Mouse (Mus musculus) lung, postnatal 14 days (tissue): Measurements from ENCODE around the gene Gch1.
A peak's percentile ranks its signal among the peaks of the same experiment; 100 is the strongest.
"Not testable (repeated sequence)": the region's sequence is repeated elsewhere in the genome, so short reads cannot be mapped to it uniquely, and the experiment has no call there.

Source experiments
- DNase-seq: peaks from one replicate; pipeline ENCODE4 v3.0.0; 2021

Gch1 gene

DNA sequence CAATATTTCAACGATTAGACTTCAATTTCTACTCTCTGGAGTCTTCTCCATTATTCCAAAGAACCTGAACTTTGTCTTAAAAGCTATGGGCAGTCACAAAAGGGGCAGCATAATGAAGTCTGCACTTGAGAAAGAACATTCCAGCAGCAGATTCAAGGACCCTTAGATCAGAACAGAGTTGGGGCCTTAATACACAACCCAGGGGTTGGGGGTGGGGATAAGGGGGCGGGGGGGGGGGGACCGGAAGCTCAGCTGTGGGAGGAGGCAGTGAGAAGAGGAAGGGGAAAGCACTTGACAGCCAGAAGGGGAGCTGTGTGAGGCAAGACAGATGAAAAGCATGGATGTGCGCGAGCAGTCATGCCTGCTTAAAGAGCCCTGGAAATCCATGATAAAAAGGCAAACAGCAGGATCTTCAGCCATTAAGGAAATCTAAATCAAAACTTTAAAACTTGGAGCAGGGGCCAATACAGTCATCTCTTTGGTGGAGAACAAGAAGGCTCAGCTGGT is 27.2 kb downstream of the Gch1 start:
- no peak for DNase-seq

DNA sequence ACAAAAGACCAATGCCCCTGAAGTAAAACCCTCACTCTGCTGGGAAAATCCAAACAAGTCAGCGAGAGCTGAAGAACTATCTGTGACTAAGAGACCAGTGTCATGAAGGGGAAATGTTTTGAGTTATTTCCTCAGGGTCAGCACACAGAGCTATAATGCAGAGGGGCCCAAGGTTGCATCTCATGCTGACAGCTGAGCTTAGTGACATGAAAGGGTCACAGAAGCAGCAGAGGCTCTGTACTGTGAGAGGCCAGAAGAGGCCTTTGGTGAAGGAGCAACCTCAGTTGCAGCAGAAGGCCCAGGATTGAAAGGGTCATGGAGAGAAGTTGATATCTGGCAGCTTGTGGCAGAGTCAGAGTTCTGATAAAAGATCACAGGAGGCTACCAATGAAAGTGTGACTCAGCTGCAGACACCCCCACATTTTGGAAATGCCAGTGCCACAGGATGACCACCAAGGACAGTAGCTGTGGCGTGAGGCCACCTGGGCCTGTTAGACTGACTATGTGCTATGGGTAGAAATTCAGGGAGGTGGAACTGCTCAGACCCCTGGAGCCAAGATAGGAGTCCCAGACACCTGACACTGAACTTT is 29.1 kb downstream of the Gch1 start:
- DNase-seq, result no peak

DNA sequence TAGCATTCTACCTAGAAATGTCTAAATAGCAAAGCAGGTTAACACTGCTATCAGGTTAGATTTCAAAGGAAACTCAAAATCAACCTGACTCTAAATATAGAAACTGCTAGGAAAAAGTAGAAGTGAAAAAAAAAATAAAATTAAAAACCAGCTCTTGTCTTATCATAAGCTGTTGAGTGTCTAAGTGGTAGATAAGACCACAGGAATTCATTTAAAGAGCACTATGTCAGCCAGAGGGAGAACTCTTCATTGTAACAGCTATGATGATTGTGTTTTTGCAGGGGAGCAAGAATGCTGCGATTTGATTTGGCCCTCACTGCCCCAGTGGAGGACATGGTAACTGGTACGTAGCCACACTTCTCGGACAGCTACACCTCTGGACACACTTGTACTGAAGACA is 34.9 kb downstream of the Gch1 start:
- DNase-seq, result no peak

DNA sequence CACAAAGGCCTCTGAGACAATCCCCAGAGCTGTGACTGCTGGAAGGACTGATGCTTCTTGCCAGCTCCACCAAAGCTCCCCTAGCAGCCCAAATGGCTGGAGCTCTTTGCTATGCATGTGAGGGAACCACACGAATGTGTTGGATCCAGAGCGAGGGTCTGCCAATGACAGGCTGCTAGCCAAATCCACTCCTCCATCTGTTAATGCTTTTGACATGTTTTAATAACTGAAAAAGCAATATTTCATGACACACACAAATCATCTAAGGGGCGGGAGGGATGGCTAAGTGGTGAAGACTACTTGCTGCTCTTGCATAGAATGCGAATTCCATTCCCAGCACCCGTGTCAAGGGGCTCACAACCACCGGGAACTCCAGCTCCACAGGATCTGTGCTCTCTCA is 37.9 kb downstream of the Gch1 start:
- DNase-seq, result no peak

DNA sequence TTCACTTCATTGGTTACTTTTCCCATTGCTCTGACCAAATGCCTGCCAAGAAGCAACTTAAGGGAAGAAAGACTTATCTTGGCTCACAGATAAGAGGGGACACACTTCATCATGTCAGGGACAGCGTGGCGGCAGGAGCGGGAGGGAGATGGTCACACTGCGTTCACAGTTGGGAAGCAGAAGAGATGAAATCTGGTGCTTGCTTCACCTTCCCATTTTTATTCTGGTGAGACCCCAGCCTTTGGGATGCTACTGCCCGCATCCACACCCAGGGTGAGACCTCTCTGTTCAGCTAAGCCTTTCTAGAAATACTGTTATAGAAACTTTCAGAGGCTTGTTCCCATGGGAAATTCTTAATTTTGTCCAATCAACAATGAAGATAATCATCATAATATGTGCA is 44.9 kb downstream of the Gch1 start:
- no peak for DNase-seq

DNA sequence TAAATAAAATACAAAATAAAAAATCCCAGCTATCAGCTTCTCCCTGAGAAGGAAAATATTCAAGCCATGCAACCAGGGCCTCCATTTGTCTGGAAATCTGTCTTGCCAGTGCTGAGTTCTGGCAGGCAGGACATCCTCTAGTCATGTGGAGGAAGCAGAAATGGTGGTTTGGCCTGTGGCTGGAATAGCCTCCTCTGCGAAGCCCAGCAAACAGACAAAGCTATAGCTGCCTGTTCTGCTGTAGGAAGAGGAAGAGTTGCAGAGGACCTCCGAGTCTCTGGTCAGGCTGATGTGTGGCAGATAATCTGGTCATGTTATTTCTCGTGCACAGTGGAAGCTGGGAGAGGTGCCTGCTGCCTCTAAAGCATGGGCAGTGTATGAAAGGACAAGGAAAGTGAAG is 50.4 kb downstream of the Gch1 start:
- no peak for DNase-seq

DNA sequence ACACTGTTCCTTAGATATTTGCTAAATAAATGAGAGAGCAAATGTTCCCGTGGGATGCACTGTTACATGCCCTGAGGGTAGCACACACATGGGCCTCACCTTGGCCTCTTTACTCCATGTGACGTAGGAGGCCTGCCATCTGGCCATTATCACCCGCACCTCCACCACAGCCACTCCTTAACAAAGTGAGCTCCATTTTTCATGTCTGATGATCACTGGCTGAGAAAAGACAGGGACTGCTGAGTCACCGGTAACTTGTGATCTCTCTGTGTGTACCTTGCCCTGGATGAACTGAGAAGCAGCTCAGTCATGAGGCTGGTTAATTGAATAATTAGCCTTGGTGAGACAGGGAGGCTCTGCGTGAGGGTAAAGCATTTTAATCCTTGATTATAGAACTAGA is 52.6 kb downstream of the Gch1 start:
- no peak for DNase-seq

DNA sequence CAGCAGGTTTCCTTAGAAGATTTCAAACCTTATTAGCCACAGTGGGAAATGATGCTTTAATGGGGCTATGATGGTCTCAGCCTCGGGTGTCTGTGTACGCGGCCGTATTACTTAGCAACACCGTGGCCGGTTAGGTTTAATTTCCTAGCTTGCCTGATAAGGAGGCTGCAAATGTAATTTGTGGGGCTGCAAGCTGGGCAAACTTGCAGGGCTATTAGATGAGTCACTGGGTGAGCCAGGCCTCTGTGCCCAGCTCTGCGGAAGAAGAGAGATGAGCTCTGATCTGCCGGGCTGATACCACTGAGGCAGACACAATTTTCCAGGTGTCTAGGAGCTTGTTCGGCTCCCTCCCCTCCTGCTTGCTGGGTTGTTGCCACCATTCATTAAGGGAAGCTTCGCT is 55.3 kb downstream of the Gch1 start:
- no peak for DNase-seq

DNA sequence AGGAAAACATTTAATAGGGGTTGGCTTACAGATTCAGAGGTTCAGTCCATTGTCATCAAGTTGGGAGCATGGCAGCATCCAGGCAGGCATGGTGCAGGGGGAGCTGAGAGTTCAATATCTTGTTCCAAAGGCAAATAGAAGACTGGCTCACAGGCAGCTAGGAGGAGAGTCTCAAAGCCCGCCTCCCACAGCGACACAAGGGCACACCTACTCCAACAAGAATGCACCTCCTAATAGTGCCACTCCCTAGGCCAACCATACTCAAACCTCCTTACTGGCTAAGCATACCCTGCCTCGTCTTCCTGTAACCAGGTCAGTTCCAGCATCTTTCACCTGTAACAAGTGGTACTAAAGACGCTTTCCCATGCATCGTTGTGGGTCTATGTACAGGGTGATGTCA is 61.2 kb downstream of the Gch1 start:
- no peak for DNase-seq

DNA sequence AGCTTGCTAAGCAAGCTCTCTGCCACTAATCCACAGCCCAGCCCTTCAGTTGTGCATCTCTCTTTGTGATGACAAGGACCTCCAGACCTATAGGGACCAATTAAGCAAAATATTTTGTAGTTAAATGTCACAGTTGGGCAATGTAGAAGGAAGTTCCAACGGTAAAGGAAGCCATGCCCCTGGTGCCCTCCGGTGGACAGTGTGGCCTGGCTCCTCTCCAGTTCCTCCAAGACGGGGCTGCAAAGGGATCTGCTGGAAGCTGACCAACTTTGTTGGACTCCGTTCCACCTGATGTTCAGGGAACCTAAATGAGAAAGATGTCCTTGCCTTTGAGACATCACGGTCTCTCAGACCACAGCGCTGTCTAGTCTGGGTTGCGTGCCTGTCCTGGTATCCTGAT is 71.7 kb downstream of the Gch1 start:
- DNase-seq, result no peak

DNA sequence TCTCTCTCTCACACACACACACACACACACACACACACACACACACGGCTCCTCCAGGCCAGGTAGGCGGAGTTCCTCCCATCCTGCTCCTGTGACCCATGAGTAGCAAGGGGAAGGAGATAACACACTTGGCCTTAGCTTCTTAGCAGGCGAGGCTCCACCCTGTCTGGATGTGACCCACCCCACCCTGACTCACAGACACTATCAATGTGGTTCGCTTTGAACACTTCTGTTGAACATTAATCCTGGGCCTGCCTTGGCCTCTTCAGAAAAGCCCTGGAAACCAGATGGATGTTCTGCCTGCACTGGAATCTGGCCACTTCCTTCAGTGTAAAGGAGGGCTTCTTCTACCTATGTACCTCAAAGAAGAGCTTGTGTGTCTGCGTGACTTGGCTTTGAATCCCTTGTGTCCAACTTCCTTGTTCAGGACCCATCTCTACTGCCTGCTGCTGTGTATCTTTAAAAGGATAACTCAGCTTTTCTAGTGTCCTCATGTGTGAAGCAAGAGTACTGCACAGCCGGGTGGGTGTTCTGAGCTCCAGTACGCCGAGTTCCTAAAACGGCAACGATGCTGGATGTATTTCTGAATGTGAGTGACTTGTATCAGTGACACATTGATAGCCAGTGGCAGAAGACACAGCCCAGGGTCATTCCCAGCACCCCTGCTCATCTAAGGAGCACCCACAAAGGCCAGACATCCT is 73.0 kb downstream of the Gch1 start:
- no peak for DNase-seq

DNA sequence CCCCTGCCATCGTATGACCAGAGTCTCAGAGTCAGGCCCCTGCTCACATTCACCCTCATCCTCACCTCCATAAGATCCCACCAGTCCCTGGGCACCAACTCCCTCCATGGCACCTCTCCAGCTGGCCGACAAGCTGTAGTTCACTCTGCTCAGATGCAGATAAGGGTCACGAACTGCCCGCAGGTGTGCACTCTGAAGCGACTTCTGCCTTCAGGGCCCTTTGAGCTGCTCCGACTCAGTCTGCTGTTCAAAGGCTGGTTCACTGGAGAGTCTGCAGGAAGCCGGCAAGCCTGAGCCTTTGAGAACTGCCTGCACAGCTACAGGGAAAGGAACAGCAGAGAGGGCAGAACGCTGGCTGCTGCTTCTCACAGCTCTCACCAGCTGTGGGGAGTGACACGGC is 74.1 kb downstream of the Gch1 start:
- no peak for DNase-seq

DNA sequence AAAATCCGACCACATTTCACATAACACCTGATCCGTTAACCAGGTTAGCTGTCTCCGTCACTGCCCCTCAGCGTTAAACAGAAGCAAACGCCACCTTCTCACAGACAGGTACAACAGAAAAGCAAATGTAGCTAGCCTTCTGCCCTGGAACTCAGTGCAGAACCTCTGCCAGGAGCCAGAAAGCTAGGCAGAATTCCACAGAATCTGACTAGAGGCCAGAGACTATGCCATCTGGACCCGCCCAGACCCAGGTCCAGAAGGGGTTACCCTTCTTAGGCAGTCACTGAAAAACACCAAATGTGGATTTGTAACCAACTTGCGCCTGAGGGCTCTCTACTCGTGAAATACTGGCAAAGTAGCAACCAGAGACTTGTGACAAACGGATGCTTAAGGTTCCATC is 77.9 kb downstream of the Gch1 start:
- no peak for DNase-seq

DNA sequence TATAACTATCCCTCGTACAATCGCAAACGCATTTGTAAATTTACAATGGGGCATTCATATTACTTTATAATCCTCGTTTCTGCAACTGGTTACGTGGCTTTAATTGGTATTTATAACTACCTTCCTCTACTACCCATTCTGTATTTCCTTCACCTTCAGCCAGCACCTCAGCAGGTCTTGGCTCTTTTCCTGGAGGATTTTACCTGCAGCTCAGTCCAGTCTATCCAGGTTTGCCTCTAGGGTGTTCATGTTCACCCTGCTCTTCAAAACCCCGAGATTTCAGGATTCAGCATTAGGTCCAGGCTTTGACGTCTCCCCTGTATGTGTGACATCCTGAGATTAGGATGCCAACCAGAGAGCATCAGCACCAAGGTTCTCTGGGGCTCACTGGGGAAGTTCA is 78.8 kb downstream of the Gch1 start:
- not testable (repeated sequence) for DNase-seq

DNA sequence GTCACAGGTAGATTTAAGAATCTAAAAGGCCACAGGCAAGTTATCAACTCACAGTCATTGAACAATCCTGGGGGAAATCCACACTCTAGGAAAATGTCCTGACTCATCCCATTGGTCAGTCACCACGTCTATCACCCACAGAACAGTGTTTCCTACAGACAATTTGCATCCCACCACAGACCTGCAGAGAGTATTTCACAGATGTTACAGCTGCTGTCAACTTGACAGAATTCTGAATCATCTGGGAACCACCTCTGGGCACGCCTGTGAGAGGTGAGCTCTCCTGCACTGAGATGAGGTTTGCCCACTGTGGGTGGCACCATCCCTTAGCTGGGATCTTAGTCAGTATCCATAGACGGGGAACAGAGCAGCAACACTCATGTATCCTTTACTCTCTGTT is 81.8 kb downstream of the Gch1 start:
- DNase-seq, result no peak

DNA sequence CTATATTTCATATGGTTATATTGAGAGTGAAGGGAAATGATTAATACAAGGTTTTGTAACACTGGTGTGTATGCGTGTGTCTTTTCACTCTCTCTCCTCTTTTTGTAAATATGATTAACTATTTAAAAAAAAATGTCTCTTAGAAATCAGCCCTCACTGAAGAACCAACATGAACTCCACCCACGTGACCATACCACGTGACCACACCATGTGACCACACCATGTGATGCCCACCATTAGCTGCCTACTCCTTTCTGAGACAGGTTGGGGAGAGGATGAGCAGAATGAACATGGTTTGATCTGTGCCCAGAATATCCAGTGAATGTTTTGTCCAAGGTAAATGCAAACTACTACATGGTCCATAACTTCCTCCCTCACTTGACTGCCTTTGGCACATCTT is 83.5 kb downstream of the Gch1 start:
- no peak for DNase-seq

DNA sequence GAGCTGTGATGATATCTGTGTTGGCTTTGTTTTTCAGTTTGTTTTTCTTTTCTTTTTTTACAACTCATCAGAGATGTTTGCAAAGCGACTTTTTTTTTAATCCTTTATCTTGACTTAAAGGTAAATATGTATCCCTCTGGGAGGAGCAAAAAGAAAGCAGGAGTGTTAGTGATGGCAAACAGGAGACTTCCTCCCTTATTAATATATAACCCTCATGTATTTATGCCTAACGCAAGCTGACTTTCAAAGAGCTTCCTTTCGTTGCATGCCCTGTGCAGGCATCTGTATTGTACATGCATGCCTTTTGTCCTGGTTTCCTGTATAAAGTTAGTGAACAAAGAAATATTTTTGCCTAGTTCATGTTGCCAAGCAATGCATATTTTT is 84.0 kb downstream of the Gch1 start:
- no peak for DNase-seq

DNA sequence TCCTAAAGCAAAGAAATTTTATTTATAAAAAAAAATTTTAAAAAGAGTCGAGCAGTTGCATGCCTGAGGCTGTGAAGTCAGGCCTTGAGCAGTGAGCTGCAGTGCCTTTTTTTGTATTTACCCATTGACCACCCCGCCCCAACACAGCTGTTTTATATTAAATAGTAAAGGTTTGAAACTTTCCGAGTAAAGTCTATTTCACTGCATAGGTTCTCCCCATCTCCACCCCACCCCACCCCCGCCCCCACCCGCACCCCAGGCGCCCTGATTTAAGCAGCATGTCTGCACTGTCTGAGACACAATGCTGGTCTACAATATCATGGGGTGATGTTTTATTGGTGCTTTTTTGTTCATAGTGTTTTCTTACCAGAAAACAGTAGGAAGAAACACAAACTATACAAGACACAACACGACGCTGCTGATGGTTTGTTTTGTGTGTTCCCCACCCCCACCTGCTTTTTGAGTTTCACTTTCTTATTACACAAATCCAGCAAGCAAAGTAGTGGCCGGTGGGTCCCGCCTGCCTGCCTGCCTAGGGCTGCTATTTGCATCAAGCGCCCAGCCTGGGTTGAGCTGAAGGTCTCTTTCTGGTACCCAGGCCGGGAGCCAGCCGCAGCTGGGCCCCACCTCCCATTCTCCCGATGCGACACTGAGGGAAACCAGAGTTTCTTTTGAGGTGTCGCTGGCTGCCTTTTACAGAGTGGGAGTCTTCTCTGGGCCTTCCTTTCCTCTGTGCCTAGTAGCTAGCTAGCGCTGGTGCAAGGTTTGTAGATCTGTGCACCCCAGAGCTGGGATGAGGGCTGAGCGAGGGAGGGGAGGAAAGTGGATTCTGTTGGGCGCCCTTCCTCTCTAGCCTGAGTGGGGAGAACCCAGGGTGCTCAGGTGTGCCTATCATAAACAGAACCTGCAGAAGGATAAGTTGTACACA is 84.7 kb downstream of the Gch1 start:
- peak; percentile 8 for DNase-seq
